Mouse (Mus musculus): ENCODE data around the gene Fxyd3.

Fxyd3 gene

GRCm38 (mm10) chr7:31098697-31099611 is 22.4 kb upstream of the Fxyd3 start:
- DNase-seq, result no peak

DNA sequence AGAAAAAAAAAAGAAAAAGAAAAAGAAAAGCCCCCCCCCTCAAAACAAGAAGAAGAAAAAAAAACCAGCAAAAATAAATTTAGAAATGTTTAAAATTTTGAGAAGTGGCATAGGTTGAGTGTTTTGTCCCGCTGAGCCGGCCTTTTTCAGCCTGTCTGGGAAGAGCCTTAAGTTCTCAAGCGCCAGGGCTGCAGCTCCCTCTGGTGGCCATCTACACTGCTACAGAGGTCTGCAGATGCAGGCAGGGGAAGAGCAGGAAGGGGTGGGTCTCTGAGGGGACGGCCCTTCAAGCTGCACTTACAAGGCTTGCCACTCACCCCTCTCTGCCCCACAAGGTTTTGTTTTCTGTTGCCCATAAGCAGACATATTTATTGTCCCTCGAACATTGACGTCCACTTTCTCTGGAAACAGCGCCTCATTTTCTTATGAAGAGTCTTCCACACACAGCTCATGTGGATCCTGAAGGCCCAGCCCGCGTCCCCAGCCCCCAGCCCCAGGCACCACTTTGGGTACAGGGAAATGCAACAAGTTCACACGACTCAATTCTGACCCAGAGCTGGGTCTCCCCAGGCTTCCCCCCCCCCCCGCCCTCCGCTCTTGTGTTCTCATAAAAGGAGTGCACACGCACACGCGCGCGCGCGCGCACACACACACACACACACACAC is 21.2 kb upstream of the Fxyd3 start:
- DNase-seq, result peak; percentile 93

- DNase-seq, result no peak
These were observed 20.5 kb upstream of the Fxyd3 start for GRCm38 (mm10) chr7:31096892-31097564.

DNA sequence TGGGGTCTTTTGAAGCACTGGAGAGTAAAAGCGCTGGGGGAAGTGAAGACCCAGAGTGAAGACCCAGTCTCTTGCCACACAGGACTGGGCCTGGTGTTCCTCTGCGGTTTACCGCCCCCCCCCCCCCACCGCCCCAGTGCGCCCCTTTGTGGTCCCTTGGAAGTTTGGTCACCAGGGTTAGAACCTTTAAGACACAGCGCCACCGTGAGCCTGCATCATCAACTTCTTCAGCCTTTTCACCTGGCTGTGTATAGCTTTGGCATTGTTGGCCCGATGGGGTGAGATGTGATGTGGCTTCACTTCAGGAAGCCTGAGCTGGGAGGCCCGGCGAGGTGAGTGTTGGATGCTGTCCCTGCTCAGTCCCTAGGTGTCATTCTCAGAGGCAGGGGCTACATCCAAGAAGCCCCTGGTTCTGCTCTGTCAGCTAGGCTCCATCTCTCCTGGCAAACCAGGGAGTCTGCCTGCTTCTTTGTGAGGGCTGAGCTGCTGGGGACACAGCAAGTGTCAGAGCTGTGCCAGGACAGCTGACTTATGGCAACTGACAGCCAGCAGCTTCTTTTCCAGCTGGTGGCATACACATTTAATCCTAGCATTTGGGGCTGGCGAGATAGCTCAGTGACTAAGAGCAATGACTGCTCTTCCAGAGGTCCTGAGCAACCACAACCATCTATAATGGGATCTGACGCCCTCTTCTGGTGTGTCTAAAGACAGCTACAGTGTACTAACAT is 18.4 kb upstream of the Fxyd3 start:
- peak; percentile 48 to 80 for DNase-seq

- DNase-seq, result no peak
These were observed 13.2 kb upstream of the Fxyd3 start for GRCm38 (mm10) chr7:31089721-31090120.

GRCm38 (mm10) chr7:31088206-31088605 is 11.7 kb upstream of the Fxyd3 start:
- DNase-seq, result no peak

DNA sequence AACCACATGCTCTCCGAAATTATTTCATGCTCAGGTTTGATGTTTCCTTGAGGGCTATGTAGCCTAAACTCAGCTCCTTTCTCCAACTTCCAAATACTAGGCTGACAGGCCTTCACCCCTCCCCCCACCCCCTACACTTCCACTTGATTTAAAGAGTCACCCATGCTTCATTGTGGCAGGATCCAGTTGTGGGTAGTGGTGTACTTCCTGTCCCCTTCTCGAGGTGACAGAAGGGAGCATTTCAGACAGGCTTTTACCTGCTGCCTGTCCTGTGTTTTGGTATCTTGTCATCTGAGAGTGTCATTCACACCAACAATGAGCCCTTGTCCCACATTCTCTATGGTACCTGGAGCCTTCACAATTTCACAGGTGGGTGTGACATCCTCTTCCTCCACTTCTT is 10.8 kb upstream of the Fxyd3 start:
- DNase-seq, result no peak

DNA sequence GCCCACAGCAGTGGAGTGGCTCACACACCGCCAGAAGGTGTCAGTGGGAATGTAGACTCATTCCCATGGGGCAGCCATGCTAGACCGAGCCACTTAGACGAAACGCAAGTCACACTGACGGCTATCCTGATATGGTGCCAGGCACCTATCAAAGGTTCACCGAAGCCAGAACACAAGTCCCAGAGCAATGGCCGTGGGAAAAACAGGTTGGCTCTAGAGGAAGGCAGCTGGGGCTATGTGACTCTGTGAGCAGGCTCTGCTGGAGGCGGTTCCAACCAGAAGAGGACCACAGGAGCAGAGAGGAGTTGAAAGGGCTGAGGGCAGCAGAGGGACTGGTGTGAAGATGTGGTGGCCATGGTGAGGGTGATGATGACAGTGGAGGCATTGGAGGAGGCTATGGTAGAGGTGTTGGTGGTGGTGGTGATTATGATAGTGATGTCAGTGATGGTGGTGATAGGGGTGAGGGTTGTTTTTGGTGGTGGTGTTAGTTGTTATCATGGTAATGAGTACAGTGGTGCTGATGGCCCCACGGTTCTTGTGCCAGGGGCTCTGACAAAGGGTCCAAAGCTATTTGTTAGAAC is 9.8 kb upstream of the Fxyd3 start:
- DNase-seq, result no peak

DNA sequence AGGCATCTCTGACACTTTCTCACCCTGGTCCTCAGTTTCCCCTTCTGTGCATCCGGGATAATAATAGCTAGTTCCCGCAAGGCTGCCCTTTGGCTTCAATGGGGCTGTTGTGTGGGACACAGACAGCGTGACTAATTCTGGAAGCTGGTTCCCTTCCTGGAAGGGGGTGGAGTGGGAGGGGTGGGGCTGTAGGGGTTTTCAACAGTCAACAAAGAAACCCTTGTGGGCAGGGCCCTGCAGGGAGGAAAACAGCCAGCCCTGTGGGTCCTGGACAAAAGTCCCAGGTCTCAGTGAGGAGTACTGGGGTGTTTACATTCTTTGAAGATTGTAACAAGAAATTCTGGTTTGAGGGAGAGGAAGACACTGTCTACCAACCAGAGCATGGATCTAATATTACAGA is 8.7 kb upstream of the Fxyd3 start:
- no peak for DNase-seq

DNA sequence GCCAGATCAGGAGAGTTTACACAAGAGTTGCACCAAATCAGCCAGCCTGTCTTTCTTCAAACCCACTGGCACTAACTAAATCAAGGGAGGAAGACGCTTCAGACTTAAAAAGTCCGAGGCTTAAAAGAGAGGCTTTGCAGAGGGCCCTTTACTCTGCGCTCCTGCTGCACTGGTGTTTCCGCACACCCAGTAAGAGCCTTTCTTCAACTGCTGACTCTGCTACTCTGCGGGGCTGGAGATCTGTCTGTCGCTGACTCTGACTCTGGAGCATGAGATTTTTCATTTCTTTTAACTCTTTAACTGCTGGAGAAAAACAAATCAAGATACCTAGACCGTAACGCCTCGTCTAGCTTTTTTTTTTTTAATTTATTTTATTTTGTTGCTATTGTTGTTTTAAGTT is 7.6 kb upstream of the Fxyd3 start:
- no peak for DNase-seq

DNA sequence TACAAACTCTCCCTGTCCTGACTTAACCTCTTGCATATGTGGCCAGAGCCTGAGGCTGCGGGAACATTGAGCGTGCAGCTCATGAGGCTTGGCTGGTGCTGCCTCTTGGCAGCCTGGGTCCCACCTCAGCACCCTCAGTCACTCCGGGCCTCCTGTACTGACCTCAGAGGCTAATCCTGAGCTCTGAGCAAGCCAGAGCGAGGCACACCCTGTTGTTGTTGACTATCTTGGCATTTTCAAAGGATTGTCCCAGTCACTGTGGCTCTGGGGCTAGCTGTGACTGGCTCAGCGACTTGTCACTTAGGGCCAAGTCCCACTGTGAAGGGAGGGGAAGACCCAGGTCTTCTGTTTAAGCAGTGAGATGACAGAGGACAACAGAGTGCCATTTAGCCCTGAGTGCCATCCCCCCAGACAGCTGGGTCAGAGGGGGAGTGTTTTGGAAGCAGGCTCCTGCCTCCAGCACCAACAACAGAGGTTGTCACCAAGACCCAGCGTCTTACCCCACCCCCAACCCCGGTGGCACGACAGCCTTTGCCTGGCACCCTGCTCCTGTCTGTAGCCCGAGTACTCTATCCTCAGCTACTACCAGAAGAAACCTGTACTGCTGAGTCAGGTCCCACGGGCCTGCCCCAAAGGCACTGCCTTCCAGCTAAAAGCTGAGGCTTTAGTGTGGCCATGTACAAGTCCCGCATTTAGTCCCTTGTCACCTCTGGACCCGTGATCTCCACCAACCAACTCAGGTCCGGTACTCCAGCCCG is 6.5 kb upstream of the Fxyd3 start:
- peak in 1 of 2 experiments; percentile 47 for DNase-seq

DNA sequence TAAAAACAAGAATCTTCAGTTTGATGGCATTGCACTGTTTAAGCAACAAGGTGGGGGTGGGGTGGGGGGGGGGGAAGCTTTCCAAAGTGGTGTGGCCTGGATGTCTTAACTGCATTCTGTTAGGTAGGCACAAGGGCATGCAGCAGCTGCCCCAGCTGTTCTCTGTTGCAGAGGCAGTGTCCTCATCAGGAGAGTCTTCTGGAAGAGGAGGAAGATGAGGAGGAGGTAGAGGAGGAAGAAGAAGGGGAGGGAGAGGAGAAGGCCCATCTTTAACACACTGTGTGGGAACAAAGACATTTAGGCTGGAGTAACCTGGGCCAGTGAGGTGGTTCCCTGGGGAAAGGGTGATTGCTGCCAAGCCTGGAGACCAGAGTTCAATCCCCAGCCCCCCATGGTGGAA is 5.6 kb upstream of the Fxyd3 start:
- no peak for DNase-seq

GRCm38 (mm10) chr7:31081106-31081505 is 4.6 kb upstream of the Fxyd3 start:
- no peak for DNase-seq

GRCm38 (mm10) chr7:31080611-31081010 is 4.1 kb upstream of the Fxyd3 start:
- DNase-seq, result no peak

DNA sequence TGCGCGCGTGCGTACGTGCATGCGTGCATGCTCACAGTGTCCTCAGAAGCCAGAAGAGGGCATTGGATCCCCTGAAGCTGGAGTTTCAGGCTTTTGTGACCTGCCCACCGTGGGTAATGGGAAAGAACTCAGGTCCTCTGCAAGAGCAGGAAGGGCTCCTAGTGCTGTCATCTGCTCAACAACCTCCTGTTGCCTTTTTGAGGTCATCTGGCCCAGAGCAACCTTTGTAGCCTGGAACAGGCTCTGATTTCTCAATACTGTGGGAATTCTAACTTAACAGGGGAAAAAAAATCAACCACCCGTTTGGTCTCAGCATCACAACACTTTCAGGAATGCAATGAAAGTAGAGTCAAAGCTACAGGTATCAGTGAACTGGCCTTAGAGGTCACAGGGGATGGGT is 3.2 kb upstream of the Fxyd3 start:
- DNase-seq, result no peak

DNA sequence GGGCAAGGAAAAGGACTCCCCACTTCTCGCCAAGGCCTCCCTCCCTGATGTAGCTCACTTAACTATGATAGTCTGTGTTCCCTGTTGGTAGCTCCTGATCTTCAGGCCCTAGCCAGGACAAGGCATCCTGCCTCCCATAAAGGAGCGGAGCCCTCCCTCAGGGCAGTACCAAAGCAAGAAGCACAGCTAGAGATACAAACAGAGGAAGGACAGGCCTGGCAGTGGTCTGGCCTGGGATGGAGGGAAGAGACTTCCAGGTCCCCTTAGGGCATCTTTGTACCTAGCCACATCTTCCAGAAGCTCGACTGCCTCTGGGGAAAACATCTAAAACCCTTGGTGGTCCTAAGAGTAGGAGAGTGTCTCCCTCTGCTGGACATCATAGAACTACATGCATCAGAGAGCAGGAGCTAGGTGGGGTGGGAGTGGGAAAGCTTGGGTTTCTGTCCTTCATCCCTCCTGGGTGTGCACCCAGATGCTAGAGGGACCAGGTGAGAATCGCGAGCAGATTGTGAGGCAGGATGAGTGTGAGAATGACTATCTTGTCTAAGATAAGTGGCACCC is 1.5 kb upstream of the Fxyd3 start:
- peak in 1 of 2 experiments; percentile 59 for DNase-seq

- DNase-seq, result no peak
These were observed 966 bp upstream of the Fxyd3 start for GRCm38 (mm10) chr7:31077470-31077869.

GRCm38 (mm10) chr7:31074713-31075069 is 1.8 kb downstream of the Fxyd3 start:
- DNase-seq, result no peak

DNA sequence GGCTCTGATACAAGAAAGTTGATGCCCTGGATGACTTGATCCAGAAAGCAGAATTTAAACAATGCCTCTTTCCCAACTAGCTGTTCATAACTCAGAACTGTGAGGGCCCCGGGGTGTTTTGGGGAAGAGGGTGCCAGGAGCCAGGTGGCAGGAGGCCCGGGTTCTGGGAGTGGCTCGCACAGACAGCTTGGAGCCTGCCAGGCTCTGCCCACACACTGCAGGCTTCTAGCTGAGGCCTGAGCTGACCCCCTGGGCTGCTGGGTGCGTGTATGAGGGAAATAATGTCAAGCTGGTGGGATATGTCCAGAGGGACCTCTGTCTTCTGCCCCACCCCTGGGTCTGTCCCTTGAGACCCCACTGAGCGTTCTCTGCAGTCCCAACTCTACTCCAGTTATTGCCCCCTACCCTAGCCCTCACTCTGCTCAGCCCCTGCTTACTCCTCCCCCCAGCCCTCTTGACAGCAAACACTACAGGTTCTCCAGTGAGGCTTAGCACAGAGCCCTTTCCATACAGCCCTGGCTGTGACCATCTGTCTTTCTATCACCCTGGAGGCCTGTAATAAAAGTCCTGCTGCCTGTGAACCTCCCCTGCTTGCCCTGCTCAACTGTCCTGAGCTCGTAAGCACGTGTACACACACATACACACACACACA is 2.3 kb downstream of the Fxyd3 start:
- DNase-seq, result no peak

GRCm38 (mm10) chr7:31073546-31073945 is 3.0 kb downstream of the Fxyd3 start:
- no peak for DNase-seq

- no peak for DNase-seq
These were observed 4.2 kb downstream of the Fxyd3 start for GRCm38 (mm10) chr7:31072326-31072725.

All from lung, postnatal 4 days (tissue).